Mouse (Mus musculus) MEL (cell line): ENCODE measurements around the gene H2afv. TPM values are rescaled to one million over a fixed set of nuclear protein-coding genes. Genes with fewer than 3 reads are reported as not detected.

Source experiments
- DNase-seq: peaks from one replicate; pipeline ENCODE4 v3.0.0; 2011; ENCODE audit warnings: low read depth, low spot score
- H3K27ac ChIP-seq: 2 replicates; pipeline ENCODE4 v1.5.1; 2012; ENCODE audit warnings: low read depth, mild to moderate bottlenecking, control low read depth, low read length, moderate library complexity; ENCODE audit not compliant: control insufficient read depth
- H3K27me3 ChIP-seq, 2 experiments: fragments of 150-350 bp in 1 of 2; sonication (generic) in 1 of 2; 2 replicates each; pipeline ENCODE4 v1.6.1; 2012; ENCODE audit warnings: low read length in 2 of 2, mild to moderate bottlenecking in 2 of 2, improper control_type of control experiment in 1 of 2, moderate library complexity in 1 of 2; ENCODE audit not compliant: insufficient read depth in 2 of 2, control insufficient read depth in 1 of 2
- H3K36me3 ChIP-seq, 2 experiments: 2 replicates each; pipeline ENCODE4 v1.6.1; 2012 to 2014; ENCODE audit warnings: low read length in 2 of 2, improper control_type of control experiment in 1 of 2, inconsistent platforms in 1 of 2, mild to moderate bottlenecking in 1 of 2; ENCODE audit not compliant: insufficient read depth in 2 of 2, control insufficient read depth in 1 of 2
- H3K4me1 ChIP-seq, 2 experiments: fragments of 150-350 bp in 1 of 2; sonication (generic) in 1 of 2; 2 replicates each; pipeline ENCODE4 v1.6.1; 2012; ENCODE audit warnings: low read length in 2 of 2, improper control_type of control experiment in 1 of 2, mild to moderate bottlenecking in 1 of 2; ENCODE audit not compliant: insufficient read depth in 2 of 2, control insufficient read depth in 1 of 2
- H3K4me3 ChIP-seq, 2 experiments: fragments of 150-350 bp in 1 of 2; sonication (generic) in 1 of 2; 2 replicates each; pipeline ENCODE4 v1.5.1; 2012; ENCODE audit warnings: low read depth in 2 of 2, low read length in 2 of 2, mild to moderate bottlenecking in 2 of 2, moderate library complexity in 2 of 2, control low read depth in 1 of 2, improper control_type of control experiment in 1 of 2; ENCODE audit not compliant: control insufficient read depth in 1 of 2, insufficient read depth in 1 of 2
- H3K79me2 ChIP-seq: 2 replicates; pipeline ENCODE4 v1.6.1; 2012; ENCODE audit warnings: mild to moderate bottlenecking, low read length, moderate library complexity; ENCODE audit not compliant: control insufficient read depth, poor library complexity, insufficient read depth
- H3K9ac ChIP-seq: 2 replicates; pipeline ENCODE4 v1.6.1; 2012; ENCODE audit warnings: low read depth, mild to moderate bottlenecking, control low read depth, low read length, moderate library complexity; ENCODE audit not compliant: control insufficient read depth, poor library complexity, severe bottlenecking
- H3K9me3 ChIP-seq: fragments of 150-350 bp; sonication (generic); replicated peaks from 2 replicates; pipeline ENCODE4 v1.6.1; 2012; ENCODE audit warnings: mild to moderate bottlenecking, low read length, improper control_type of control experiment, moderate library complexity; ENCODE audit not compliant: insufficient read depth
- BHLHE40 ChIP-seq: IDR thresholded peaks from 2 replicates; pipeline ENCODE4 v1.6.1; 2012; ENCODE audit warnings: low read depth, mild to moderate bottlenecking, inconsistent platforms, low read length, improper control_type of control experiment, borderline replicate concordance
- E2F4 ChIP-seq: IDR thresholded peaks from 2 replicates; pipeline ENCODE4 v1.6.1; 2011; ENCODE audit warnings: low read depth, low read length, improper control_type of control experiment, borderline replicate concordance
- ELF1 ChIP-seq: IDR thresholded peaks from 2 replicates; pipeline ENCODE4 v1.6.1; 2014; ENCODE audit warnings: low read depth, mild to moderate bottlenecking, inconsistent platforms, low read length, improper control_type of control experiment, moderate library complexity
- EP300 ChIP-seq, 2 experiments: IDR thresholded peaks; 2 replicates each; pipeline ENCODE4 v1.6.1; 2011; ENCODE audit warnings: improper control_type of control experiment in 2 of 2, low read length in 2 of 2, low read depth in 1 of 2, mild to moderate bottlenecking in 1 of 2
- GABPA ChIP-seq: IDR thresholded peaks from 2 replicates; pipeline ENCODE4 v1.6.1; 2012; ENCODE audit warnings: low read depth, mild to moderate bottlenecking, inconsistent platforms, low read length, improper control_type of control experiment, moderate library complexity
- GATA1 ChIP-seq: IDR thresholded peaks from 2 replicates; pipeline ENCODE4 v1.6.1; 2011; ENCODE audit warnings: low read depth, low read length, improper control_type of control experiment
- HCFC1 ChIP-seq: IDR thresholded peaks from 2 replicates; pipeline ENCODE4 v1.6.1; 2012; ENCODE audit warnings: low read depth, mild to moderate bottlenecking, inconsistent platforms, low read length, improper control_type of control experiment, moderate library complexity
- KAT2A ChIP-seq: conservative IDR thresholded peaks from 2 replicates; pipeline ENCODE4 v1.6.1; 2012; ENCODE audit warnings: low read depth, low read length, improper control_type of control experiment, inconsistent platforms
- MAZ ChIP-seq: IDR thresholded peaks from 2 replicates; pipeline ENCODE4 v1.6.1; 2012; ENCODE audit warnings: low read depth, mild to moderate bottlenecking, inconsistent platforms, low read length, improper control_type of control experiment
- MXI1 ChIP-seq: IDR thresholded peaks from 2 replicates; pipeline ENCODE4 v1.6.1; 2011; ENCODE audit warnings: mild to moderate bottlenecking, low read depth, low read length, improper control_type of control experiment
- MYB ChIP-seq: IDR thresholded peaks from 2 replicates; pipeline ENCODE4 v1.6.1; 2011; ENCODE audit warnings: mild to moderate bottlenecking, low read depth, low read length, improper control_type of control experiment
- POLR2AphosphoS5 ChIP-seq: IDR thresholded peaks from 2 replicates; pipeline ENCODE4 v1.6.1; 2012; ENCODE audit warnings: low read depth, borderline replicate concordance, mild to moderate bottlenecking, inconsistent platforms, low read length, moderate library complexity, mixed read lengths
- RAD21 ChIP-seq: IDR thresholded peaks from 2 replicates; pipeline ENCODE4 v1.6.1; 2011; ENCODE audit warnings: mild to moderate bottlenecking, low read depth, low read length, improper control_type of control experiment
- RCOR1 ChIP-seq: IDR thresholded peaks from 2 replicates; pipeline ENCODE4 v1.6.1; 2012; ENCODE audit warnings: low read depth, mild to moderate bottlenecking, inconsistent platforms, low read length, improper control_type of control experiment
- SIN3A ChIP-seq: IDR thresholded peaks from 2 replicates; pipeline ENCODE4 v1.6.1; 2012; ENCODE audit warnings: low read length, improper control_type of control experiment, inconsistent platforms
- SMC3 ChIP-seq: IDR thresholded peaks from 2 replicates; pipeline ENCODE4 v1.6.1; 2011; ENCODE audit warnings: low read depth, low read length, improper control_type of control experiment
- TBP ChIP-seq: IDR thresholded peaks from 2 replicates; pipeline ENCODE4 v1.8.0; 2011; ENCODE audit warnings: low read depth, low read length, improper control_type of control experiment
- TCF12 ChIP-seq: IDR thresholded peaks from 2 replicates; pipeline ENCODE4 v1.6.1; 2014; ENCODE audit warnings: low read depth, mild to moderate bottlenecking, inconsistent platforms, low read length, improper control_type of control experiment, moderate library complexity
- USF1 ChIP-seq: IDR thresholded peaks from 2 replicates; pipeline ENCODE4 v1.6.1; 2014; ENCODE audit warnings: low read depth, mild to moderate bottlenecking, inconsistent platforms, low read length, improper control_type of control experiment, moderate library complexity
- ZC3H11A ChIP-seq: IDR thresholded peaks from 2 replicates; pipeline ENCODE4 v1.6.1; 2012; ENCODE audit warnings: low read depth, mild to moderate bottlenecking, inconsistent platforms, low read length, improper control_type of control experiment
- ZKSCAN1 ChIP-seq: IDR thresholded peaks from 2 replicates; pipeline ENCODE4 v1.6.1; 2012; ENCODE audit warnings: low read depth, mild to moderate bottlenecking, inconsistent platforms, low read length, improper control_type of control experiment, moderate library complexity
- polyA plus RNA-seq, 2 experiments: library from polyadenylated mRNA; stranded (reverse) in 1 of 2; unstranded in 1 of 2; fragments of >175 nt in 1 of 2; fragments of >200 nt in 1 of 2; gene quantifications; 2 replicates each; pipeline versions ENCODE4 v1.2.1 to v1.2.4; 2012; ENCODE audit warnings: low replicate concordance in 2 of 2, low read depth in 1 of 2; ENCODE audit not compliant: insufficient read length in 2 of 2, insufficient read depth in 1 of 2, missing spikeins in 1 of 2
- total RNA-seq: library from RNA; depleted of rRNA; stranded (reverse); fragments of 300-350 nt; gene quantifications from 2 replicates; pipeline ENCODE4 v1.2.3, GENCODE M21; 2012

Gene H2afv
- total and polyA plus RNA-seq, 3 experiments, result 97.2 to 159 TPM; not detected in 1

- peaks cover 10 to 34% of the 10 kb centered on the region in 2 experiments for H3K4me1 ChIP-seq
- H3K79me2 ChIP-seq, result no peaks in the 10 kb centered on the region
- TF ChIP-seq TCF12 (0 out of 2 replicates have a peak, but pooled peaks have one; percentile 8), EP300 (IDR thresholded peaks at IDR 0.05; ENCODE audit: low read depth in 1 of 2, low read length in 2 of 2) (peak in 1 of 2 experiments; percentile 20; a peak in 1 of 4 replicates), MXI1 (no peak), HCFC1 (no peak), RCOR1 (peak; percentile 60; the same call in 1 of the 2 replicates), MAZ (no peak), TBP (no peak), ZKSCAN1 (no peak), ELF1 (0 out of 2 replicates have a peak, but pooled peaks have one; percentile 14), RAD21 (no peak), GABPA (no peak), GATA1 (peak; percentile 49), SIN3A (no peak; the same call in 1 of the 2 replicates)
- TF ChIP-seq, all 39 proteins: peak for 5
- H3K9me3 ChIP-seq, result no peaks in the 10 kb centered on the region
- H3K27me3 ChIP-seq, result no peaks in the 10 kb centered on the region
- peaks cover 0 to 25% of the 10 kb centered on the region in 2 experiments; a peak in 2 of 4 replicates for H3K36me3 ChIP-seq
- H3K9ac ChIP-seq, result peak overlapping the region; percentile 19; the same call in 1 of the 2 replicates
- H3K27ac ChIP-seq, result 0 out of 2 replicates have a peak overlapping the region, but pooled peaks have one; percentile 7
- DNase-seq, result peak; percentile 79
- peak overlapping the region; percentile 1 to 32; a peak in 3 of 4 replicates for H3K4me3 ChIP-seq
These were observed 43.3 kb upstream of the H2afv start for GRCm38 (mm10) chr11:6487496-6487895.

GRCm38 (mm10) chr11:6486916-6487315 lies 42.7 kb upstream of the H2afv start:
- H3K4me3 ChIP-seq, result no peak overlapping the region
- H3K79me2 ChIP-seq, result no peaks in the 10 kb centered on the region
- peaks cover 10 to 34% of the 10 kb centered on the region in 2 experiments for H3K4me1 ChIP-seq
- H3K36me3 ChIP-seq, result peaks cover 0 to 25% of the 10 kb centered on the region in 2 experiments; a peak in 2 of 4 replicates
- H3K27me3 ChIP-seq, result no peaks in the 10 kb centered on the region
- no peak overlapping the region for H3K9ac ChIP-seq
- no peak for DNase-seq
- no peaks in the 10 kb centered on the region for H3K9me3 ChIP-seq
- TF ChIP-seq MYB (no peak), GABPA (no peak), E2F4 (no peak), RCOR1 (no peak), KAT2A (no peak), ZKSCAN1 (no peak), MAZ (no peak), BHLHE40 (no peak), POLR2AphosphoS5 (no peak), USF1 (no peak), SMC3 (no peak), ZC3H11A (no peak)
- no peak overlapping the region for H3K27ac ChIP-seq
